Mouse (Mus musculus) embryonic stem cell, embryonic (primary cell): ENCODE data around the gene Teddm1a.

Source experiments
- CTCF ChIA-PET, 4 experiments: fragments of 300-600 bp in 2 of 4; fragments of 350-600 bp in 2 of 4; sonication (Branson Sonifier 250); formaldehyde crosslinking; loops; one replicate each; lab custom pipeline; 2022; ENCODE audit warnings: inconsistent platforms in 2 of 4; lab: Charles Lee
- POLR2A ChIA-PET, 4 experiments: fragments of 300-600 bp in 2 of 4; fragments of 350-600 bp in 2 of 4; sonication (Branson Sonifier 250); formaldehyde crosslinking; loops; one replicate each; lab custom pipeline; 2022; ENCODE audit warnings: antibody characterized with exemption in 4 of 4, inconsistent platforms in 1 of 4; lab: Charles Lee

Teddm1a gene

DNA sequence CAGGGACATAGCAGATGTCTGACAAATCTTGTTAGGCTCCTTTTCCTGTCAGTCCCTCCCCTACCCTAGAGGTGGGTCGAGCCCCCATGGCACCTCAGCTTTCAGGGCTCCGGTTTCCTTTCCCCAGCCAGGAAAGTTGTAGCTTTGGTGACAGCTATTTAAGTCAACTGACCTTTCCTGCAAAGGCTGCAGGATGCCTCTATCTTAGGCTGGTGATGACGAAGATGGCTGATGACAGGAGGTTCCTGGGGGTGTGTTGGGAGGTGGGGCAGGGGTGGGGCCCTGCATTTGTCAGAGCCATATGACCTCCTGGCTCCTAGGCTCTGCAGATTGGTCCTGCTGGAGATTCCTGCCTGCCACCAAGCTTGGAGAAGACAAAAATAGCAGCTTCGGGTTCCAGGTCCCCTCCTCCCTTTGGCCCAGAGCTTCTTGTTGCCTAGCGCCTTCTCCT lies 31.1 kb downstream of the Teddm1a start:
- ChIA-PET CTCF (no interaction called here), POLR2A (interaction anchor here in 3 of 4 experiments (0.7 to 4.5 kb wide), 8 partner anchors 9 to 29 kb away, joined by 3 to 23 read pairs (median 4); partner anchors contain the start of genes Glul (in 3 of the 3) and Teddm2 (in 3 of the 3))

- POLR2A ChIA-PET, result interaction anchor here in 2 of 4 experiments (0.6 to 4.5 kb wide), 3 partner anchors 24 to 274 kb away, joined by 3 to 23 read pairs (median 17); partner anchors contain the start of genes Glul (in 2 of the 2) and Teddm2 (in 2 of the 2)
- CTCF ChIA-PET, result no interaction called here
Observed at GRCm38 (mm10) chr1:153924395-153925385, 33.1 kb downstream of the Teddm1a start.

- ChIA-PET CTCF (interaction anchor here in 1 of 4 experiments (0.6 kb wide), 1 partner anchor 239 kb away, joined by 4 read pairs; no protein-coding TSS in a partner anchor), POLR2A (interaction anchor here in 3 of 4 experiments (0.6 to 2.5 kb wide), 4 partner anchors 29 to 32 kb away, joined by 3 to 9 read pairs (median 6); partner anchors contain the start of genes Glul (in 2 of the 3) and Teddm2 (in 2 of the 3))
Observed at GRCm38 (mm10) chr1:153930431-153930830, 38.9 kb downstream of the Teddm1a start.

GRCm38 (mm10) chr1:153933772-153934171 lies 42.2 kb downstream of the Teddm1a start:
- CTCF ChIA-PET, result interaction anchor here in 1 of 4 experiments (0.7 kb wide), 1 partner anchor 184 kb away, joined by 5 read pairs; no protein-coding TSS in a partner anchor
- POLR2A ChIA-PET, result interaction anchor here in 1 of 4 experiments (0.6 to 1.7 kb wide), 3 partner anchors 11 to 675 kb away, joined by 3 to 9 read pairs (median 6); partner anchors contain the start of genes Glul and Teddm2

GRCm38 (mm10) chr1:153935844-153936380 lies 44.4 kb downstream of the Teddm1a start:
- ChIA-PET CTCF (no interaction called here), POLR2A (interaction anchor here in 3 of 4 experiments (1.1 to 2.8 kb wide), 3 partner anchors 36 kb away, joined by 4 to 9 read pairs (median 7); partner anchors contain the start of genes Glul (in 3 of the 3) and Teddm2 (in 3 of the 3))

DNA sequence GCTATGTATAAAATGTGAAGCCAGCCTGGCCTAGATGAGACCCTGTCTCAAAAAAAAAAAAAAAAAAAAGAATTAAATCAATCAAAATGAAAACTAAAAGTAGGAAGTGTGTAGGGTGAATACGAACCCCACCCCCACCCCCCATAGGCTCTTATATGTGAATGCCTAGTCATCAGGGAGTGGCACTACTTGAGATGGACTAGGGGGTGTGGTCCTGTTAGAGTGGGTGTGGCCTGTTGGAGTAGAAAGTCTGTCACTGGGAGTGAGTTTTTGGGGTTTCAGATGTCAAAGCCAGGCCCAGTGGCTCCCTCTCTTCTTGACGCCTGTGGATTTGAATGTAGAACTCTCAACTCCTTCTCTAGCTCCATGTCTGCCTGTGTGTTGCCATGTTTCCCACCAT lies 45.5 kb downstream of the Teddm1a start:
- ChIA-PET POLR2A (interaction anchor here in 3 of 4 experiments (0.6 to 2.8 kb wide), 6 partner anchors 22 to 110 kb away, joined by 3 to 9 read pairs (median 4); partner anchors contain the start of genes Glul (in 2 of the 3) and Teddm2 (in 2 of the 3)), CTCF (interaction anchor here in 1 of 4 experiments (0.6 kb wide), 1 partner anchor 22 kb away, joined by 3 read pairs; no protein-coding TSS in a partner anchor)

DNA sequence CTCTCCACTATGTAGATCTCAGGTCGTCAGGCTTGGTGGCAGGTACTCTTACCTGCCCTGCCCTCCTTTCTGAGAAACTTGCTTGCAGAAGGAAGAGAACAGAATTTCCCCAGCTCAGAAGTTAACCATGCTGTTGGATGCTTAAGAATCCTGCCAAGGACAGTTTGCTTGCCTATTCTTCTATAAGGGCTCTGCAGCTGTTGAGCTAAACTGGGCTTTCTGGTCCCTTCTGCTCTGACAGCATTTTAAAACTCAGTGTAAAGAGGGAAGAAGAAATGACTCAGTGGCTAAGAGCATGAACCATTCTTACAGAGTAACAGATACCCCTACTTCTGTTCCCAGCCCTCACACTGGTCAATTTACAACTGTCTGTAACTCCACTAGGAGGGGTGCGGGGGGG lies 49.4 kb downstream of the Teddm1a start:
- ChIA-PET CTCF (interaction anchor here in 1 of 4 experiments (0.5 kb wide), 1 partner anchor 883 kb away, joined by 3 read pairs; no protein-coding TSS in a partner anchor), POLR2A (interaction anchor here in 1 of 4 experiments (0.6 kb wide), 1 partner anchor 160 kb away, joined by 4 read pairs; no protein-coding TSS in a partner anchor)
